Mouse (Mus musculus) stomach, embryonic 14.5 days (tissue): Measurements from ENCODE around the gene Parp3. TPM values are rescaled to one million over a fixed set of nuclear protein-coding genes. Genes with fewer than 3 reads are reported as not detected.

Experiments
- ATAC-seq: fragments of 200-750 bp; cut with Nextera tagmentation; 2 replicates; pipeline ENCODE4 v1.8.0; 2017; ENCODE audit warnings: low read depth, moderate TSS enrichment; ENCODE audit not compliant: insufficient number of reproducible peaks, insufficient read depth, low FRiP score
- H3K27ac ChIP-seq: fragments of 300-500 bp; sonication (generic); 2 replicates; pipeline ENCODE4 v1.5.1; 2014; ENCODE audit warnings: mild to moderate bottlenecking, low read length, moderate library complexity, mixed read lengths
- H3K27me3 ChIP-seq: fragments of 300-500 bp; sonication (generic); 2 replicates; pipeline ENCODE4 v1.6.1; 2014; ENCODE audit warnings: low read length, control low read depth, mixed read lengths; ENCODE audit not compliant: control insufficient read depth, insufficient read depth
- H3K36me3 ChIP-seq: fragments of 300-500 bp; sonication (generic); 2 replicates; pipeline ENCODE4 v1.6.1; 2014; ENCODE audit warnings: mild to moderate bottlenecking, control low read depth, low read length, moderate library complexity, mixed read lengths; ENCODE audit not compliant: control insufficient read depth, insufficient read depth
- H3K4me1 ChIP-seq: fragments of 300-500 bp; sonication (generic); 2 replicates; pipeline ENCODE4 v1.6.1; 2014; ENCODE audit warnings: low read length, control low read depth, mixed read lengths; ENCODE audit not compliant: control insufficient read depth, insufficient read depth
- H3K4me2 ChIP-seq: fragments of 300-500 bp; sonication (generic); replicated peaks from 2 replicates; pipeline ENCODE4 v1.6.1; 2014; ENCODE audit warnings: low read depth, low read length, control low read depth
- H3K4me3 ChIP-seq: fragments of 300-500 bp; sonication (generic); 2 replicates; pipeline ENCODE4 v1.5.1; 2014; ENCODE audit warnings: low read depth, low read length, control low read depth
- H3K9ac ChIP-seq: fragments of 300-500 bp; sonication (generic); replicated peaks from 2 replicates; pipeline ENCODE4 v1.6.1; 2014; ENCODE audit warnings: low read depth, mild to moderate bottlenecking, control low read depth, low read length, moderate library complexity, mixed read lengths
- H3K9me3 ChIP-seq: fragments of 300-500 bp; sonication (generic); 2 replicates; pipeline ENCODE4 v1.6.1; 2016; ENCODE audit warnings: low read depth, low read length, control low read depth; ENCODE audit not compliant: control insufficient read depth
- WGBS: fragments of 180-500 bp; shearing (Covaris S2); extraction: QIAGEN DNeasy Blood & Tissue Kit; methylation state at CpG from one replicate; pipeline ENCODE4 v1.1.7; 2014; 5-methylcytosine and 5-hydroxymethylcytosine counted together
- polyA plus RNA-seq: library from polyadenylated mRNA; unstranded; fragments of >200 nt; fragmentation: Nextera tagmentation; extraction: Ambion mirVana; gene quantifications from 2 replicates; pipeline ENCODE4 v1.2.1, GENCODE M21; 2014

Parp3 gene
- polyA plus RNA-seq, 1 experiment from 2014 or later = 3.1 TPM

- 94% methylated on average over 7 of the region's 7 CpGs for WGBS
- H3K27ac ChIP-seq = no peak overlapping the region
- ATAC-seq = no peak
- peaks cover 30% of the 10 kb centered on the region for H3K36me3 ChIP-seq
- no peaks in the 10 kb centered on the region for H3K9me3 ChIP-seq
- no peak overlapping the region for H3K4me3 ChIP-seq
- no peaks in the 10 kb centered on the region for H3K27me3 ChIP-seq
- H3K9ac ChIP-seq = no peak overlapping the region
- no peak overlapping the region for H3K4me2 ChIP-seq
- H3K4me1 ChIP-seq = peaks cover 6% of the 10 kb centered on the region
Measured at GRCm38 (mm10) chr9:106480541-106480940, 3.8 kb upstream of the Parp3 start.

- WGBS = 80% methylated on average over 9 of the region's 9 CpGs
- no peaks in the 10 kb centered on the region for H3K27me3 ChIP-seq
- H3K4me3 ChIP-seq = peak overlapping the region; percentile 75
- no peak for ATAC-seq
- peak overlapping the region; percentile 94 for H3K4me2 ChIP-seq
- H3K27ac ChIP-seq = no peak overlapping the region
- peak overlapping the region; percentile 37; the same call in 1 of the 2 replicates for H3K9ac ChIP-seq
- peaks cover 18% of the 10 kb centered on the region for H3K4me1 ChIP-seq
- no peaks in the 10 kb centered on the region for H3K9me3 ChIP-seq
- peaks cover 15% of the 10 kb centered on the region for H3K36me3 ChIP-seq
Measured at GRCm38 (mm10) chr9:106478101-106478500, 1.4 kb upstream of the Parp3 start.

GRCm38 (mm10) chr9:106477649-106478048 lies 900 bp upstream of the Parp3 start:
- Histone ChIP-seq H3K4me2 (peak overlapping the region; percentile 94), H3K27me3 (no peaks in the 10 kb centered on the region), H3K9me3 (no peaks in the 10 kb centered on the region), H3K9ac (peak overlapping the region; percentile 37), H3K4me1 (peaks cover 18% of the 10 kb centered on the region), H3K36me3 (peaks cover 12% of the 10 kb centered on the region), H3K27ac (no peak overlapping the region), H3K4me3 (peak overlapping the region; percentile 75)
- no peak for ATAC-seq
- WGBS = 3% methylated on average over 16 of the region's 16 CpGs

GRCm38 (mm10) chr9:106476002-106476923 lies 486 bp downstream of the Parp3 start:
- peak; percentile 48; the same call in 1 of the 2 replicates for ATAC-seq
- H3K4me1 ChIP-seq = peaks cover 27% of the 10 kb centered on the region
- 24% methylated on average over 16 of the region's 16 CpGs for WGBS

GRCm38 (mm10) chr9:106475663-106476001 lies 1.1 kb downstream of the Parp3 start, which contains the start of gene Rrp9:
Gene Rrp9 (plus strand): TSS chr9:106475963.
- Histone ChIP-seq H3K4me1 (peaks cover 27% of the 10 kb centered on the region), H3K9me3 (no peaks in the 10 kb centered on the region), H3K4me3 (peak within 1 kb of the TSS; percentile 11), H3K36me3 (peaks cover 5% of the 10 kb centered on the region), H3K9ac (peak within 1 kb of the TSS; percentile 15), H3K27ac (peak within 1 kb of the TSS; percentile 59), H3K27me3 (no peaks in the 10 kb centered on the region), H3K4me2 (peak within 1 kb of the TSS; percentile 31)
- WGBS = 82% methylated on average over 10 of the region's 10 CpGs
- no peak for ATAC-seq

More at GRCm38 (mm10) chr9:106476002-106476923, 486 bp downstream of the Parp3 start:
- H3K4me2 ChIP-seq = peak overlapping the region; percentile 31
- no peaks in the 10 kb centered on the region for H3K27me3 ChIP-seq
- H3K9me3 ChIP-seq = no peaks in the 10 kb centered on the region
- peak overlapping the region; percentile 59 for H3K27ac ChIP-seq
- H3K4me3 ChIP-seq = peak overlapping the region; percentile 11
- H3K9ac ChIP-seq = peak overlapping the region; percentile 15
- H3K36me3 ChIP-seq = peaks cover 11% of the 10 kb centered on the region

- Histone ChIP-seq H3K4me1 (peaks cover 27% of the 10 kb centered on the region), H3K4me2 (no peak overlapping the region)
- WGBS = 63% methylated on average over 7 of the region's 7 CpGs
Measured at GRCm38 (mm10) chr9:106475046-106475445, 1.7 kb downstream of the Parp3 start.

GRCm38 (mm10) chr9:106474456-106474855 lies 2.3 kb downstream of the Parp3 start:
- no peak for ATAC-seq
- 7% methylated on average over 6 of the region's 6 CpGs for WGBS
- no peaks in the 10 kb centered on the region for H3K36me3 ChIP-seq
- H3K27me3 ChIP-seq = no peaks in the 10 kb centered on the region
- no peak overlapping the region for H3K9ac ChIP-seq
- H3K4me3 ChIP-seq = no peak overlapping the region
- H3K4me2 ChIP-seq = no peak overlapping the region
- H3K27ac ChIP-seq = no peak overlapping the region
- no peaks in the 10 kb centered on the region for H3K9me3 ChIP-seq
- peaks cover 27% of the 10 kb centered on the region for H3K4me1 ChIP-seq

More at GRCm38 (mm10) chr9:106475046-106475445, 1.7 kb downstream of the Parp3 start:
- no peaks in the 10 kb centered on the region for H3K27me3 ChIP-seq
- no peak for ATAC-seq
- H3K36me3 ChIP-seq = peaks cover under 1% of the 10 kb centered on the region; the same call in 1 of the 2 replicates
- no peak overlapping the region for H3K27ac ChIP-seq
- no peak overlapping the region for H3K9ac ChIP-seq
- no peaks in the 10 kb centered on the region for H3K9me3 ChIP-seq
- H3K4me3 ChIP-seq = no peak overlapping the region

- no peaks in the 10 kb centered on the region for H3K27me3 ChIP-seq
- WGBS = 73% methylated on average over 5 of the region's 5 CpGs
- H3K4me3 ChIP-seq = no peak overlapping the region
- H3K9ac ChIP-seq = no peak overlapping the region
- no peak for ATAC-seq
- H3K27ac ChIP-seq = no peak overlapping the region
- no peaks in the 10 kb centered on the region for H3K36me3 ChIP-seq
- H3K4me1 ChIP-seq = peaks cover 27% of the 10 kb centered on the region
- no peak overlapping the region for H3K4me2 ChIP-seq
- no peaks in the 10 kb centered on the region for H3K9me3 ChIP-seq
Measured at GRCm38 (mm10) chr9:106473753-106474105, 3.0 kb downstream of the Parp3 start.
